Mouse (Mus musculus) embryonic fibroblast, embryonic 13.5 days (primary cell): ENCODE results near the gene Zfp810.
A peak's percentile ranks its signal among the peaks of the same experiment; 100 is the strongest.

ENCODE experiments used
- CTCF ChIP-seq: IDR thresholded peaks from 2 replicates; pipeline ENCODE4 v1.5.1; 2011; ENCODE audit warnings: mild to moderate bottlenecking, control low read depth, low read length, moderate library complexity, borderline replicate concordance; ENCODE audit not compliant: insufficient read depth
- POLR2A ChIP-seq: IDR thresholded peaks from 2 replicates; pipeline ENCODE4 v1.6.1; 2011; ENCODE audit warnings: low read depth, mild to moderate bottlenecking, control low read depth, low read length, moderate library complexity

DNA sequence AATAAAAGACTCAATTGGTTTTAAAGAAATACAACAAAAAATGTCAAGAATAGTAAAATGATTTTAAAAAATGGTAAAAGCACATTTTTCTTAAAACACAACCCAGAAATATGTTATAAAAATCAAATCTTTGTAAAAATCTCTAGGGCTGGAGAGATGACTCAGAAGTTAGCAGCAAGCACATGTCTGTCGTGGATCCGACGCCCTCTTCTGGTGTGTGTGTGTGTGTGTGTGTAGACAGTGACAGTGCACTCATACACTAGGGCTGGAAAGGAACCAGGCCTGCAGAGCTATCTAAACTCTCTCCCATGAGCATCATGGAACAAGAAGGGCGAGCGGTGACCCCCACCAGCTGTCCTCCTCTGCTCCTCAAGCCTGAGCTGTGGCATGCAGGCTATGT is 46.0 kb upstream of the Zfp810 start:
- TF ChIP-seq CTCF (peak; percentile 44; the same call in 1 of the 2 replicates), POLR2A (no peak)
